Mouse (Mus musculus) T-helper 1 cell (primary cell): Measurements from ENCODE around the gene Bco1.

Source experiments
- in situ Hi-C: fragments of 300-600 bp; cut with MboI, MseI; formaldehyde crosslinking; loops from one replicate; pipeline ENCODE4 v1.15.1; 2025; ENCODE audit warnings: high pct_unique_total_duplicates

The Bco1 gene

DNA sequence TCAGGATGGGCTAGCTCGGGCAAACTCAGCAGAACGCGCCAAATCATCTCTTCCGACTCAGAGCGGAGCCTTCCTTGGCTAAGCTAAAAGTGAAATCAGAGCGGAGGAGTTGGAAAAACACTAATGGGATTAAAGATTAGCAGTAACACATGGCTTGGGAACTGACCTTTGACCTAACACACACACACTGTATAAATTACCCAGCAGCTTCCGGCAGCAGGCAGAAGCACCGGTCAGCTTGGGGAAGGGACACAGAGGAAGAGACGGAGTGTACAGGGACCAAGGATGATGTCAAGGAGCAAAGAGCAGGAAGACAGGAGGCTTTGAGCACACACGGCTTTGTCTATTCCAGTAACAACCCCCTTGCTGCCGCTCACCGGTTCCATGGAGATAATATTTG lies at the start of gene Bco1:
Gene Bco1 (plus strand): TSS at position 208 of the 400 bp plus-strand sequence.
- in situ Hi-C loops: loop anchor here (10.0 kb wide), 1 partner anchor 1641 kb away; no protein-coding TSS in a partner anchor

DNA sequence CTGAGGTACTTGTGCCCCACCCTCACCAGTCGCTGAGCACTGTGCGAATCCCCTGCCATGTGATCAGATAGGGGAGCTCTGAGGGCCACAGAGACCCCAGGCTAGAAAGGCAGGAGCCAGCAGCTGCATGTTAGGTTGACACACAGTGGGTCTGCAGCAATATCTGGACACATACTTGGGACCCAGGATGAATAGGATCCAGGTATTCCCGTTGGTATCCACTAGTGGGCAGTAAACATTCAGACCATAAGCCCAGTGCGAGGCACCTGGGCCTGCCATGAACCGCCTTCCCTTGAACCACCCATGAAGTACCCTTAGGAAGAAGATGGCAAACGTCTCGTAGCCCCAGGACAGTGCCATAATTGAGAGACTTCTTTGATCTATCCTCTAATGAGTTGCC lies 46.2 kb upstream of the Bco1 start:
- in situ Hi-C loops: no loop called here

DNA sequence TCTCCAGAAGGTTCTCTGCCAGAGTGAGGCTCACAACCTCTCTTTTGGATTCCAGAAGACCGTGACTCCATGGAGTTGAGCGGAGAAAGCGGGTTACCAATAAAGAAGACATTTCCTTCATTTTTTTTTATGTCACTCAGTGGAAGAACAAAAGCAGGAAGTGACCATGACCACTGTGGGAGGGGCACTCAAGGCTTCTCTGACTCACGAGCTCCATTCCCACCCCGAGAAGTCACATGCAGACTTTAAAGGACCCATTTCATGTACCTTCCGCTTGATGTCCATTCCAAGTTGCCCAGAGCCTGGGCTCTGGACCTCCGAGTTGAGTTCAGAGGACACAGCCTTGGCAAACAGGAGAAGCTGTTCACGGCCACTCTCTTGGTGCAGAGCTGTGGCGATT lies 44.9 kb upstream of the Bco1 start:
- in situ Hi-C loops: no loop called here

DNA sequence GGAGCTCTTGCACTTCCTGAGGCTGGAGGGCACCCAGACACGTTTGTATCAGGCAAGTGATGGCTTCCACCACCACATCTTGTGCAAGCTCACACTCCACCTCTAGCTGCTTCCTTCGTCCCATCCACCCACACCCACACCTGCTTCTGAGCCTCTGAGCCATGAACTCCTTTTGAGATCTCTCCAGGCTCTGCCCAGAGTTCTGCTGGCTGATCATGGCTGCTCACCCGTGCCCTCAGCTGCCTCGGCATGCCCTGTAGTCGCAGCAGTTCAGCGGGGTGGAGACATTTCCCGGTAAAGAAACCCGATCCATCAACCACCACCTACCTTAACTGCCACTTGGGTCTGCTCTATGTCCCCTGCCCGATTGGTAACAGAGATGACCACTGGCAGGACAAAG lies 44.3 kb upstream of the Bco1 start:
- in situ Hi-C loops: no loop called here

DNA sequence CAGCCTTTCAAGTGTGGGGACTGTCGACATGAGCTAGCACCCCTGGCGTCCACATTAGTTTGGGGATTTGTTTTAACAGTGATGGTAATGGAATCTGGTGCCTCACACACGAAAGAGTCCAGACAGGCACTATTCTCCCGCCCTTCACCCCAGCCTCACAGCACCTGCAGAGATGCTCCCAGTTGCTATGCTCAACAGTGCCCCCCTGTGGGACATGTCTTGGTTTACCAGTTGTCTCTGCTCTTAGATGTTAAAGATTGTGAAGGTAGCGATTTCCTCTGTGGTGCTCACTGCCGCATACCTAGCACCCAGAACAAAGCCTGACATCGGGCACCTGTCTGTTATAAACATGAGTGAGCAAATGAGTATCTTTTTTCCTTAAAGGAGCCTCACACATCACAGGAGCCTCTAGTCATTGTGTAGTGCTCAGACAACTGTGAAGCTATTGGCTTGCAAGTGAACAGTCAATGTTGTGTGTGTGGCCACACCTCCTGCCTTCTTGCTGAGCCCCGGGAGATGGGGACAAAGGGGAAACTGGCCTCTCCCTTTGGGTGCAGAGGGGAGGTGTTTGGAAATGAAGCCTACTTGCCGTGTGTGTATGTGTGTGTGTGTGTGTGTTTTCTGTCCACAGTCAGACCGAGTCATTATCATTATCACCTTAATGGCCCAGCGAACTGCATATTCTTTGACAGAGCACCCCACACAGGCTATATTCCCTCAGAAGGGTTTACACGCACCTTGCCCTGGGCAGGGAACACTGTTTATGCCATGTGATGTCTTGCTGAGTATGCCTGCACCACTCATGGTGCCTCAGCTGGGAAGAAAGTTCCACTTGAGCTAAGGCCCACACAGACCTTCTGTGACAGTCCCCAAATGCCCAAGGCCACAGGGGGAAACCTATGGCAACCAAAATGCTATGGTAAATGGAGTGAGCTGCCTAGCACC lies 42.2 kb upstream of the Bco1 start:
- in situ Hi-C loops: no loop called here

DNA sequence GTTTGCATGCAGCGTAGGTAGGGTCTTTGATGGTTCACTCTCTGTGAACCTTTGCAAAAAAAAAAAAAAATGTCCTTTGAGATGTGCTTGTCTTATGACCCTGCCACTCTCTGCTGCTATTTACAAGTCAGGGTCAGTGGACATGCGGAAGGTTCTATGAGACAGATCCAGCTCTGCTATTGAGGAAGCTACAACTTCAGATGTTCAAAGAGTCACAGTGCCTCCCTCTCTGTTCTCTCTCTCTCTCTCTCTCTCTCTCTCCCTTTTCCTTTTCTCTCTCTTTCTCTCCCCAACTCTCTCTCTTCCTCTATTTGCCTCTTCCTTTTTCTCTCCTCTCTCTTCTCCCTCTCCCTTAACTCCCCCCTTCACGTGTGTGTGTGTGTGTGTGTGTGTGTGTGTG lies 41.5 kb upstream of the Bco1 start:
- in situ Hi-C loops: no loop called here

DNA sequence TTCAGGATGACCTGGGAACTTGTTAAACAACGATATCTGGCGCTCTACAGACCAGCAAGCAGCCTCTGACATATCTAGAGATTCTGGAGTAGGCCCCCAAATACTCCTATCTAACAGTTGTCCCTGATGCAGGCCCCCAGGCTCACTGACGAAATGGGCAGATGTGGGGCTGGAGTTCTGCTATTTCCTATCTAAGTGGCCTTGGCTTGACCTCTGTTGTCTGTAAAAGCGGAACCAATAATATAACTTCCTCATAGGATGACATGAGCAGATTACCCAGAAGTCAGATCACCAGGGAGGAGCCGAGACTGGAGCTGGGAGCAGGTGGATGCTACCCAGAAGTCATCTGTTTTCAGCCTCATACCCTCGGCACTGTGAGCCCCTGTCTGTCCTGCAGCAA lies 40.6 kb upstream of the Bco1 start:
- in situ Hi-C loops: no loop called here

DNA sequence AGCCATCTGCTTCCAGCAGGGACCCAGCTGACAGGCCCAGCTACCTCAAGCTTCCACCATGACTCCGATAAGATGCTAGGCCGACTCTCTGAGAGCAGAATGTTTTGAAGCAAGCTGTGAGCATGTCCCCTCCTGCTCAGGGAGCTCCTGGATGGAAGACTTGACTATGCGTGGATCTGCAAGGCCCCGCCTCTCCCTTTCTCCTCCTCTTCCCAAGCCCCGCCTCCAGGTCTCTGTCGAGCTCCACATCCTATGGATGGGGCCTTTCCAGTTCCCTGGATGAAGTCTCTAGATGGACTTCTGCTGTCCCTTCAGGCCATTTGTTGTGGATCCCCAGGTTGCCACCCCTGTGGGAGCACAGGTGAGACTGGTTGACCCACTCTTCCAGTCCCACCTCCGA lies 36.6 kb upstream of the Bco1 start:
- in situ Hi-C loops: no loop called here

DNA sequence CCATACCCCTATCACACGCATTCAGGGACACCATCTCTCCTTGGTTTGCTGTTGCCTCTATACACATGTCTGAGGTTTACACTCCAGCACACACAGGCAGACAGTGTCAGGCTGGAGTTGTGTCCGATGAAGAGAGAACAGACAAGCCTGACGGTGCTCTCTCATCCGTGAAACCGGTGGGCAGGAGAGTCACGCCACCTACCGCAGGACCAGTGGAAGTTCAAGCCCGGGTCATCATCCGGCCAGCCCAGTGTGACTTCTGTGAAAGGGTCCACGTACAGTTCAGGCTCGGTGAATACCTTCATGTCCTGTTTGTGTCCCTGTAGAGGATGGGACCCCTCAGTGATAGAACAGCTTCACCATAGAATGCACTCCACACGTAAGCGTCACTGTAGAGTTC lies 35.3 kb upstream of the Bco1 start:
- in situ Hi-C loops: no loop called here

DNA sequence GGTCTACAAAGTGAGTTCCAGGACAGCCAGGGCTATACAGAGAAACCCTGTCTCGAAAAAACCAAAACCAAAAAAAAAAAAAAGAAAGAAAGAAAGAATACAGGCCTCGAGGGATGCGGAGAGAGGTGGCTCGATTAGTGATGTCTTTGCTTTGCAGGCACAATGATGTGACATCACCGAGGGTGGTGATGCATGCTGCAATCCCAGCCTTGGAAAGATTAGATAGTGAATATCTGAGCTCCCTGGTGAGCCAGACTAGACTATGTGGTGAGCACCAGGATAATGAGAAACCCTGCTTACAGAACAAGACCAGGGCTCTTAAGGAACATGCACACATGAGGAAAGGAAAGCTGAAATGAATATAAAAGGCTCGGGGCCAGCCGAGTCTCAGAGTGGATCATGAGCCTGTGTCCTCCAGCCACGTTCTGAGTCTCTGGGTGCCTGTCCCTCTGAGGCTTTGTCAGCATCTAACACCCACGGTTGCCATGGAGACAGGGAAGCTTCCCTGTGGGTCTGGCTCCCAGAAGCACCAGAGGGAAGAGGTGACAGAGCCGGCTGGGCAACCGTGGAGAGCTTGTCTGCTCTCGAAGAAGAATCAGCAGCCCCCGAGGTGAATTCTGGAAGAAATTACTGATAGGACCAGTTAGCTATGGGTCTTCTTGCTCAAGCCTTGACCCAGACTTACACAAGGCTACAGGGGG lies 34.3 kb upstream of the Bco1 start:
- in situ Hi-C loops: no loop called here

DNA sequence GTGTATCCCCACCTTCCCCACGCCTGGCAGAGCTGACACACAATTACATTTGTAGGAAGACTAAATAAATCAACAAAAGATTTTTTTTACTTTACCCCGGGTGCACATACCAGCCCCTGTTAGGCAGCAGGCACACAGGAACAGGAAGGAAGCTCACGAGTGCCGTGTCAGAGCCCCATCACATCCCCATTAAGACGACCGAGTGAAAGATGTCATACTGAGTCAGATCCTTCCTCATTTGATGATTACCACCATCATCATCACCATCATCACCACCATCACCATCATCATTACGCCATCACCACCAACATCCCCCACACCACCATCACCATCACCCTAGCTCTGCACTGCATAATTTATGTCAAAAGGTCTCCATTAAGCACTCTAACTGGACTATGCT lies 28.7 kb upstream of the Bco1 start:
- in situ Hi-C loops: no loop called here

DNA sequence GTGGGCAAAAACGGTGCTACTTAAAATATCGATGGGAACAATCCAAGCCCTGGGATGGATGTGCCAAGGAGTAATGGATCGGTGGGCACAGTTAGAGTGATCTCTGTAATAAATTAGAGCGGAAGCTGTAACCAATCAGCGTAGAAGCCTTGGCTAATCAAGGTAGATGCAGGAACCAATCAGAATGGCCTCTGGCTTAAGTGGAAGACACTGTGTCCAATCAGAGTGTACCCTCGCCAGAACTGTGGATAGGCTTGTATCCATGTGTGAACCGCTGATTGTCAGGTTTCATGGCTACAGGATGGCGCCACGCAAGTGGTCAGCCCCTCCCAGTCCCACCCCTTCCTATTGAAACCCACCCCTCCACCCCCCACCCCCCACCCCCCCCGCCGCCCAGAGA lies 28.3 kb upstream of the Bco1 start:
- in situ Hi-C loops: no loop called here

DNA sequence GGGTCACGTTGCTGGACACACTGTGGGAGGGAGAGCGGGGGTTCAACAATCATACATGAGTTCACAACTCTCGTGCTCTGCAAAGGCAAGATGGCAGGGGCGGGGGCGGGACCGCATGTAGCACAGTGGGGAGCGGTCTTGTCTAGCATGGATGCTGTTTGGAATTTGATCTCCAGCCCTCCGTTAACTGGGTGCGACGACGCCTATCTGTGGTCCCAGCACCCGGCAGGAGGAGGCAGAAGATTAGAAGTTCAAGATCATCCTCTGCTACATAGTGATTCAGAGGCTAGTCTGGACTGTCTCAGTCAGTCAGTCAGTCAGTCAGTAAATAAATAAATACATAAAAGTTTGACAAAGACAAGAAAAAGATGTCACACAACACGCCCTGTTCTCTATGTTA lies 27.4 kb upstream of the Bco1 start:
- in situ Hi-C loops: no loop called here

DNA sequence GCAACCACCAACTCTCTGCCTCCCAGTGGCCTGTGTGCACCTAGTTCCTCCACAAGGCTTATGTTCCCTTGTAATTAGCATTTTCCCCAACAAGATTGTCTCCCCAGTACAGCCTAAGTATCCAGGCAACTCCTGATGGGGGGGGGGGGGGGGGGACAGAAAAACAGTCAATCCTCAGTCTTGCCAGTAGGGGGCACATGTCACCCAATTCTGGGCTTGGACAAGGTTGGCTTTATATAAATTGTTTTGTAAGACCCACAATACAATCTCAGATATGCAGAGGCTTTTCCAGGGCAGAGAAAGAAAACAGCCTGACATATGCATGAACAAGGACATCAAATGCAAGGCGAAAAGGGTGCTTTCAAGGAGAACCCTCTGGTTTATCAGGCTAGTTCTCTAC lies 25.9 kb upstream of the Bco1 start:
- in situ Hi-C loops: no loop called here

DNA sequence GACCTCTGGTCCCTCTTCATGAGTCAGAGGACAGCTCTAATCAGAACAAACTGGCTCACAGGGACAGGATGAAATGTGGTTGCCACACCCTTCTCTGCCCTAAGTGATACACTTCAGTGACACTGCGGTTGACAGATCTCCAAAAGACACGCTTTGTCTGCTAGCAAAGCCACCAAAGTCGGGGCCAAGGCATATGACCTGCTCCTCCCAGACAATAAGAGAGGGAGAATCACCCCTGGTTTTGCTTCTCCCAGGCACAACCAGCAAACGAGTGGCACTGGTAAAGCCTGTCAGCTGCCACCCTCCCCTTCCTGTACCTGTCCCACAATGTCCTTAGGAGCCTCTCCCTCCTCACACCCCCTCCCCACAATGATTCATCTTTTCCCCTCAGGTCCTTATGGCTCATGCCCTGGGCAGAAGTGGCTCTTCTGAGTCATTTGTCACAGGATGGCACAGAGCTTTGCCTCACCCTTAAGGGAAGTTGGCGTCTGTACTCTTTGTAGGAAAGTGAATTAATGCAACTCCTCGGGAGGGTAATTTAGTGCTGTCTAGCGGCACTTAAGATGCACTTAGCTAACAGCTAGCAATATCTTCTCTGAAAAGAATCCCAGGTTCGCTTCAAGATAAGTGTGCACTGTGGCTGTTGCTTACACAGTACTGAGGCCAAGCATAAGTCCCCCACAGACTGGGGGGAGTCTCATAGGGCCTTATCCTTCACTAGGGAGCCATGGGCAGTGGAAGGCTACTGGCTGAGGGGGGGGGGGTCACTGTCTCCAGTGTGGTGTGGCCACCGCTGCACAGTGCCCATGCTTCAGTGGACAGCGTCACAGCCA lies 21.1 kb upstream of the Bco1 start:
- in situ Hi-C loops: no loop called here

DNA sequence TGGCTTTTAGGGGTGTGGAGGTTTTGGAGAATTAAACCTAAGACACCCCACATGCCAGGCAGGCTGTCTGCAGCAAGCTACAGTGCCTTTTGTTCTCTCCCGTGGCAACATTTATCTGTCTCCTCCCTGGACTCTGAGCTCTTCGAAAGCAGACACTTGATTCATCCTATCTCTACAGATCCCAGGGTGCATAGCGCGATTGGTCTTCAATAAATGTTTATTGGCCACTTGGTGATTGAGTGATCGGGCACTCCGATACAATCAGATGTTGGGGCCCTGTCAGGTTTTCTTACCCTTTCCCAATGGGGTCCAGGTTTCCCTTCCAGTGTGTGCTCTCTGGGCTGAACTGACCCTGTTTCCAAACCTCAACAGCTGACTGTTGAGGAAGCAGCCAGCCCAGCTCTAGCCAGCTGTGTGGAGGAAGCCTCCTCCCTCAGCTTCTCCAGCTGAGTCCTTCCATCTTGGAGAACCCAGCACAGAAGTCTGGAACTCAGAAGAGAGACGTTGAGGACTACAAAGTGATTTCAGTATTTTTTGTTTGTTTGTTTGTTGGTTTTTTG lies 17.2 kb upstream of the Bco1 start:
- in situ Hi-C loops: no loop called here

DNA sequence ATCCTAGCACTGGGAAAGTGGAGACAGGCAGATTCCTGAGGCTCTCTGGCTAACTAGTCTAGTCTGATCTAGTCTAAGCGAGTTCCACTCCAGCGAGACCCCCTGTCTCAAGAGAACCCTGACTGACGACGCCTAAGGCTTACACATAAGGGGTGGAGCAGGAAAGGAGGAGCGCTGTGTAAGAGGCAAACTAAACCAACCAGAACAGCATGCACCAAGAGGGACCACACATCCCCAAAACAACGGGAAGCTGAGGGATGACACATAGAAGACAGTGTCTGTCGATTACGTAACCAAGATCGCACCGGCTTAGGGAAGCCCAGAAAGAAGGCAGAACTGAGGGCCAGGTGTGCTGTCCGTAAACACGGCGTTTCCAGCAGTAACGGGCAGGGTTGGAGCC lies 16.0 kb upstream of the Bco1 start:
- in situ Hi-C loops: no loop called here

DNA sequence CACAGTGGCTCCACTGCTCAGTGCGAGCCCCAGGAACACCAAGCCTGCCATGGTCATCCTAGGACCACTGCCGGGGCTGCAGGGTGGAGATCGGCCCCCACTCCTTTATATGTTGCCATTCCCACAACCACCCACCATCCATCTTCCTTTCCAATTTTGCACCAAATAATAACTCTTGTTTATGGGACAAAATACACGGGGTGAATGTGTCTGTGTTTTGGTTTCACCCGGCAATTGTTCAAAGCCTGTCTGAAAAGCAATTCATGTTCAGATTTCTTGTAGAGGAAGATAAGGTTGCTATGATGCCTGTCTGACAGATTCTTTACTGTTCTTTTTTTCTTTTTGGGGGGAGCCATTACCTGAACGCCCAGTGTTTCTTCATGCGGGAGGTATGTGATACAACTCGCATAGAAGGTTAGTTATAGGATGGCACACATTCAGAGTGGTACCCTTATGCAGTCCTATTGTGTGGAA lies 13.2 kb upstream of the Bco1 start, which contains the start of gene Pkd1l2:
Gene Pkd1l2 (minus strand): TSS at position 51 of the 474 bp plus-strand sequence.
- in situ Hi-C loops: no loop called here

DNA sequence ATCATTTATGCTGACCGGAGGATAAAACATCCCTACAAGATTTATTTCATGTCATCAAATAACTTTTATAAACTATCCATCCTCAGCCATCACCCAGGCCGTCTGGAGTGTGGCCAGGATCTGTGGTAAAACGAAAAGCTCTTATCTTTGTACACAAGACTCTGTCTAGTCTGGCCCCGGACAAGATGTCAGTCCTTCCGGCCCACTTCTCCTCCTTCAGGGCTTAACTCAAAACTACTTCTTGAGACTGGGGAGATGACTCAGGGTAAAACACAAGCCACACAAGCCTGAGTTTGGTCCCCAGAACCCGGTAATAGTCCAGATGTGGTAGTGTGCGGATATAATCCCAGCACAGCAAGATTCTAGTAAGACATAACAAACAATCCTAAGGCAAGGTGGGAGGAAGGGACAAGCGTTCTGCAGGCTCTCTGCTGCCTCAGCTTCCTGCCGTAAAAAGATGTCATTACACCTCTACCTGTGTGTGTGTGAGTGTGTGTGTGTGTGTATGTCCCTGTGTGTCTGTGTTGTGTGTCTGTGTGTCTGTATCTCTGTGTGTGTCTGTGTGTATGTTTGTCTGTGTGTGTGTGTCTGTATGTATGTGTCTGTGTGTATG lies 12.6 kb upstream of the Bco1 start:
- in situ Hi-C loops: no loop called here

DNA sequence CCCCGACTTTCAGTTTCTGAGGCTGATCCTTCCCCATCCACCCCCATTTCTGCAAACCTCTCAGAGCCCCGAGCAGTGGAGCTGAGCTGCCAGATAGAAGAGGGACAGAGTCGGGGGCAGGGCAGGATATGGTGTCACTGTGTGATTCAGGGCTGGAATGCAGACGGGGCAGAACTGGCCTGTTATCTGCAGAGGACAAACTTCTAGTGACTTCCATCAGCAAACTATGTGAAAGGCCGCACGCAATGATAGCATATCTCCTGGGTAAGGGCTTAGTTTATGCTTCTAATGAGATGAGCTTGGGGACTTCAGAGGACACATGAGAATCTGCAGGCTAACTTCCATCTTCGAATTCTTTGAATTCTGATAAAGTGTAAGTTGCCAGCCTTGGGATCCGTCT lies 10.1 kb upstream of the Bco1 start:
- in situ Hi-C loops: no loop called here

DNA sequence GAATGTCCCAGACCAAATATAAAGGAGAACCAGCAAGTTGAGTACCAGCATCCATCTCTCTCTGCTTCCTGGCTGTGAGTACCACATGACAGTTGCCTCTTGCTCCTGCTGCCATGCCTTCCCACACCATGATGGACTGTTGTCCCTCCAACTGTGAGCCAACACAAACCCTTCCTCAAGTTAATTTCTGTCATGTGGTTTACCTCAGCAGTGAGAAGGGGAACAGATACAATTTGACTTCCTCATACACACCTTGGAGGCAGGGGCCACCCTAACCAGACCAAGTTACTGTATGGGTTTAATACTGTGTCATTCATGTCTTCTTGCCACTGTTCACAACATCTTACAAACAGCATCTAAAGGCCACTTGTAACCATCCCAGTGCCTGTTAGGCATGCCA lies 8.6 kb upstream of the Bco1 start:
- in situ Hi-C loops: no loop called here
